Mouse (Mus musculus): ENCODE results near the gene Tubb5. TPM values are rescaled to one million over a fixed set of nuclear protein-coding genes. Genes with fewer than 3 reads are reported as not detected.
"Not testable (repeated sequence)": the region's sequence is repeated elsewhere in the genome, so short reads cannot be mapped to it uniquely, and the experiment has no call there.

The Tubb5 gene
- polyA plus RNA-seq, 1 experiment, result 519 TPM

- DNase-seq (ENCODE audit: extremely low spot score in 1 of 2, low spot score in 1 of 2), result peak; percentile 75 to 89
Measured at GRCm38 (mm10) chr17:35861198-35861857, 23.2 kb upstream of the Tubb5 start, which contains the start of gene Nrm. TSS of gene Nrm (plus strand) at chr17:35861318.

GRCm38 (mm10) chr17:35860831-35861197 is 22.7 kb upstream of the Tubb5 start:
- DNase-seq (ENCODE audit: extremely low spot score in 1 of 2, low spot score in 1 of 2), result no peak

- DNase-seq (ENCODE audit: extremely low spot score in 1 of 2, low spot score in 1 of 2), result no peak
Measured at GRCm38 (mm10) chr17:35859835-35860234, 21.7 kb upstream of the Tubb5 start.

- no peak for DNase-seq (ENCODE audit: extremely low spot score in 1 of 2, low spot score in 1 of 2)
Measured at GRCm38 (mm10) chr17:35859371-35859770, 21.3 kb upstream of the Tubb5 start.

GRCm38 (mm10) chr17:35850974-35851373 is 12.9 kb upstream of the Tubb5 start:
- no peak for DNase-seq (ENCODE audit: extremely low spot score in 1 of 2, low spot score in 1 of 2)

- DNase-seq (ENCODE audit: extremely low spot score in 1 of 2, low spot score in 1 of 2), result peak in 1 of 2 experiments; percentile 58
Measured at GRCm38 (mm10) chr17:35848112-35848511, 10.0 kb upstream of the Tubb5 start.

GRCm38 (mm10) chr17:35843514-35843913 is 5.4 kb upstream of the Tubb5 start:
- DNase-seq (ENCODE audit: extremely low spot score in 1 of 2, low spot score in 1 of 2), result no peak

GRCm38 (mm10) chr17:35842006-35842405 is 3.9 kb upstream of the Tubb5 start:
- no peak for DNase-seq (ENCODE audit: extremely low spot score in 1 of 2, low spot score in 1 of 2)

GRCm38 (mm10) chr17:35841076-35841950 is 3.2 kb upstream of the Tubb5 start, which contains the start of gene Mdc1:
TSS of gene Mdc1 (plus strand) at chr17:35841515.
- DNase-seq (ENCODE audit: extremely low spot score in 1 of 2, low spot score in 1 of 2), result peak; percentile 100

GRCm38 (mm10) chr17:35840561-35840960 is 2.5 kb upstream of the Tubb5 start:
- no peak for DNase-seq (ENCODE audit: extremely low spot score in 1 of 2, low spot score in 1 of 2)

GRCm38 (mm10) chr17:35839002-35839401 is 896 bp upstream of the Tubb5 start:
- not testable (repeated sequence) for DNase-seq (ENCODE audit: extremely low spot score in 1 of 2, low spot score in 1 of 2)

GRCm38 (mm10) chr17:35838570-35838969 is 464 bp upstream of the Tubb5 start:
- no peak for DNase-seq (ENCODE audit: extremely low spot score in 1 of 2, low spot score in 1 of 2)

- peak in 1 of 2 experiments; percentile 63 for DNase-seq (ENCODE audit: extremely low spot score in 1 of 2, low spot score in 1 of 2)
Measured at GRCm38 (mm10) chr17:35837487-35837886, 619 bp downstream of the Tubb5 start.

GRCm38 (mm10) chr17:35836991-35837422 is 1.1 kb downstream of the Tubb5 start:
- DNase-seq (ENCODE audit: extremely low spot score in 1 of 2, low spot score in 1 of 2), result peak; percentile 75 to 88

GRCm38 (mm10) chr17:35836178-35836965 is 1.7 kb downstream of the Tubb5 start:
- DNase-seq (ENCODE audit: extremely low spot score in 1 of 2, low spot score in 1 of 2), result peak; percentile 81 to 97

GRCm38 (mm10) chr17:35835424-35836140 is 2.5 kb downstream of the Tubb5 start:
- DNase-seq (ENCODE audit: extremely low spot score in 1 of 2, low spot score in 1 of 2), result peak in 1 of 2 experiments; percentile 43

GRCm38 (mm10) chr17:35834696-35835422 is 3.2 kb downstream of the Tubb5 start:
- peak in 1 of 2 experiments; percentile 56 for DNase-seq (ENCODE audit: extremely low spot score in 1 of 2, low spot score in 1 of 2)

- no peak for DNase-seq (ENCODE audit: extremely low spot score in 1 of 2, low spot score in 1 of 2)
Measured at GRCm38 (mm10) chr17:35833894-35834293, 4.2 kb downstream of the Tubb5 start.

GRCm38 (mm10) chr17:35833239-35833751 is 4.8 kb downstream of the Tubb5 start:
- no peak for DNase-seq (ENCODE audit: extremely low spot score in 1 of 2, low spot score in 1 of 2)
